Mouse (Mus musculus) midbrain, embryonic 11.5 days (tissue): ENCODE measurements at regions not wholly inside any gene's neighbourhood (a gene's known extent, or its start where the extent isn't known, plus 50 kb on each side); places are given as distances from the start of the nearest gene placed in this dataset.

Experiments used
- ATAC-seq: fragments of 200-750 bp; cut with Nextera tagmentation; 2 replicates; pipeline ENCODE4 v1.8.0; 2017; ENCODE audit warnings: moderate TSS enrichment, moderate library complexity; ENCODE audit not compliant: low FRiP score
- DNase-seq: peaks from one replicate; pipeline ENCODE4 v3.0.0; 2015; ENCODE audit warnings: low spot score; ENCODE audit errors: missing footprints
- H3K27ac ChIP-seq: fragments of 300-500 bp; sonication (generic); 2 replicates; pipeline ENCODE4 v1.5.1; 2014; ENCODE audit warnings: low read depth, low read length
- H3K27me3 ChIP-seq: fragments of 300-500 bp; sonication (generic); 2 replicates; pipeline ENCODE4 v1.6.1; 2014; ENCODE audit warnings: mild to moderate bottlenecking, low read length, moderate library complexity, mixed read lengths; ENCODE audit not compliant: control insufficient read depth, insufficient read depth
- H3K36me3 ChIP-seq: fragments of 300-500 bp; sonication (generic); 2 replicates; pipeline ENCODE4 v1.6.1; 2014; ENCODE audit warnings: mild to moderate bottlenecking, low read length, moderate library complexity, mixed read lengths; ENCODE audit not compliant: control insufficient read depth, insufficient read depth
- H3K4me1 ChIP-seq: fragments of 300-500 bp; sonication (generic); 2 replicates; pipeline ENCODE4 v1.6.1; 2014; ENCODE audit warnings: low read length; ENCODE audit not compliant: control insufficient read depth, insufficient read depth
- H3K4me2 ChIP-seq: fragments of 300-500 bp; sonication (generic); 2 replicates; pipeline ENCODE4 v1.6.1; 2014; ENCODE audit warnings: mild to moderate bottlenecking, moderate library complexity
- H3K4me3 ChIP-seq: fragments of 300-500 bp; sonication (generic); 2 replicates; pipeline ENCODE4 v1.5.1; 2014; ENCODE audit warnings: low read depth, low read length
- H3K9ac ChIP-seq: fragments of 300-500 bp; sonication (generic); 2 replicates; pipeline ENCODE4 v1.6.1; 2014; ENCODE audit warnings: low read length
- H3K9me3 ChIP-seq: fragments of 300-500 bp; sonication (generic); 2 replicates; pipeline ENCODE4 v1.6.1; 2016; ENCODE audit warnings: low read length; ENCODE audit not compliant: control insufficient read depth
- WGBS: fragments of 180-500 bp; shearing (Covaris S2); extraction: QIAGEN DNeasy Blood & Tissue Kit; methylation state at CpG from one replicate; pipeline ENCODE4 v1.1.7; 2014; 5-methylcytosine and 5-hydroxymethylcytosine counted together

- Histone ChIP-seq H3K4me3 (no peak overlapping the region), H3K4me1 (no peaks in the 10 kb centered on the region), H3K4me2 (no peak overlapping the region), H3K27ac (no peak overlapping the region), H3K36me3 (no peaks in the 10 kb centered on the region), H3K27me3 (no peaks in the 10 kb centered on the region), H3K9ac (no peak overlapping the region), H3K9me3 (no peaks in the 10 kb centered on the region)
- ATAC-seq, result no peak
- no peak for DNase-seq
Observed at GRCm38 (mm10) chr1:83551617-83552016, 143.6 kb upstream of the Sphkap start.

GRCm38 (mm10) chr1:83535461-83535860 lies 127.5 kb upstream of the Sphkap start:
- Histone ChIP-seq H3K36me3 (no peaks in the 10 kb centered on the region), H3K9me3 (no peaks in the 10 kb centered on the region), H3K27me3 (no peaks in the 10 kb centered on the region), H3K4me1 (no peaks in the 10 kb centered on the region), H3K9ac (no peak overlapping the region), H3K4me2 (no peak overlapping the region), H3K27ac (no peak overlapping the region), H3K4me3 (no peak overlapping the region)
- DNase-seq, result no peak
- ATAC-seq, result no peak

- H3K4me2 ChIP-seq, result no peak overlapping the region
- H3K27ac ChIP-seq, result no peak overlapping the region
- no peaks in the 10 kb centered on the region for H3K9me3 ChIP-seq
- WGBS, result 86% methylated on average over 1 of the region's 1 CpGs
- no peak for ATAC-seq
- H3K9ac ChIP-seq, result no peak overlapping the region
- H3K36me3 ChIP-seq, result no peaks in the 10 kb centered on the region
- no peaks in the 10 kb centered on the region for H3K27me3 ChIP-seq
- no peak overlapping the region for H3K4me3 ChIP-seq
- no peak for DNase-seq
- no peaks in the 10 kb centered on the region for H3K4me1 ChIP-seq
Observed at GRCm38 (mm10) chr1:83527803-83528202, 119.8 kb upstream of the Sphkap start.

GRCm38 (mm10) chr1:83509356-83509755 lies 101.4 kb upstream of the Sphkap start:
- DNase-seq, result no peak
- Histone ChIP-seq H3K4me1 (no peaks in the 10 kb centered on the region), H3K4me3 (no peak overlapping the region), H3K4me2 (no peak overlapping the region), H3K36me3 (no peaks in the 10 kb centered on the region), H3K27ac (no peak overlapping the region), H3K9ac (no peak overlapping the region), H3K9me3 (no peaks in the 10 kb centered on the region), H3K27me3 (no peaks in the 10 kb centered on the region)
- no peak for ATAC-seq
- WGBS, result 83% methylated on average over 5 of the region's 5 CpGs

- 74% methylated on average over 2 of the region's 2 CpGs for WGBS
- no peak for ATAC-seq
Observed at GRCm38 (mm10) chr1:83505386-83505785, 97.4 kb upstream of the Sphkap start.

GRCm38 (mm10) chr1:83496888-83497287 lies 88.9 kb upstream of the Sphkap start:
- H3K9ac ChIP-seq, result no peak overlapping the region
- DNase-seq (no peak), ATAC-seq (no peak)
- H3K4me3 ChIP-seq, result no peak overlapping the region
- no peaks in the 10 kb centered on the region for H3K36me3 ChIP-seq
- no peak overlapping the region for H3K4me2 ChIP-seq
- no peaks in the 10 kb centered on the region for H3K9me3 ChIP-seq
- H3K27ac ChIP-seq, result no peak overlapping the region
- no peaks in the 10 kb centered on the region for H3K27me3 ChIP-seq
- whole genome bisulfite sequencing, result 88% methylated on average over 2 of the region's 2 CpGs
- H3K4me1 ChIP-seq, result no peaks in the 10 kb centered on the region

More at GRCm38 (mm10) chr1:83505386-83505785, 97.4 kb upstream of the Sphkap start:
- no peak for DNase-seq
- Histone ChIP-seq H3K9ac (no peak overlapping the region), H3K27me3 (no peaks in the 10 kb centered on the region), H3K9me3 (no peaks in the 10 kb centered on the region), H3K36me3 (no peaks in the 10 kb centered on the region), H3K4me1 (no peaks in the 10 kb centered on the region), H3K4me2 (no peak overlapping the region), H3K4me3 (no peak overlapping the region), H3K27ac (no peak overlapping the region)

GRCm38 (mm10) chr1:83496380-83496779 lies 88.4 kb upstream of the Sphkap start:
- no peak overlapping the region for H3K4me3 ChIP-seq
- H3K4me2 ChIP-seq, result no peak overlapping the region
- no peak overlapping the region for H3K9ac ChIP-seq
- no peaks in the 10 kb centered on the region for H3K4me1 ChIP-seq
- no peaks in the 10 kb centered on the region for H3K27me3 ChIP-seq
- H3K9me3 ChIP-seq, result no peaks in the 10 kb centered on the region
- no peaks in the 10 kb centered on the region for H3K36me3 ChIP-seq
- ATAC-seq (no peak), DNase-seq (no peak)
- H3K27ac ChIP-seq, result no peak overlapping the region
- 60% methylated on average over 2 of the region's 2 CpGs for WGBS

- no peak overlapping the region for H3K4me2 ChIP-seq
- WGBS, result 85% methylated on average over 4 of the region's 4 CpGs
- H3K9me3 ChIP-seq, result no peaks in the 10 kb centered on the region
- no peak for DNase-seq
- no peak overlapping the region for H3K9ac ChIP-seq
- ATAC-seq, result no peak
- H3K27ac ChIP-seq, result no peak overlapping the region
- H3K4me1 ChIP-seq, result no peaks in the 10 kb centered on the region
- no peaks in the 10 kb centered on the region for H3K36me3 ChIP-seq
- no peak overlapping the region for H3K4me3 ChIP-seq
- no peaks in the 10 kb centered on the region for H3K27me3 ChIP-seq
Observed at GRCm38 (mm10) chr1:83495022-83495421, 87.0 kb upstream of the Sphkap start.

- Histone ChIP-seq H3K36me3 (no peaks in the 10 kb centered on the region), H3K9ac (no peak overlapping the region), H3K4me1 (no peaks in the 10 kb centered on the region), H3K27ac (no peak overlapping the region), H3K9me3 (no peaks in the 10 kb centered on the region), H3K27me3 (no peaks in the 10 kb centered on the region), H3K4me2 (no peak overlapping the region), H3K4me3 (no peak overlapping the region)
- ATAC-seq (no peak), DNase-seq (no peak)
- WGBS, result 78% methylated on average over 2 of the region's 2 CpGs
Observed at GRCm38 (mm10) chr1:83479111-83479510, 71.1 kb upstream of the Sphkap start.
